Mouse (Mus musculus): ENCODE measurements around the gene Fam76b. TPM values are rescaled to one million over a fixed set of nuclear protein-coding genes. Genes with fewer than 3 reads are reported as not detected.

Gene Fam76b
- polyA plus RNA-seq, 1 experiment from 2014 or later, result 22.7 TPM

GRCm38 (mm10) chr9:13898510-13899305 lies 71.2 kb downstream of the Fam76b start:
- 0 out of 2 replicates have a peak, but pooled peaks have one; percentile 41 for ATAC-seq (ENCODE audit: low read depth)
- Histone ChIP-seq H3K27ac (replicated peaks; ENCODE audit: low read depth, low read length) (no peak overlapping the region), H3K9ac (ENCODE audit: low read depth, low read length) (no peak overlapping the region), H3K9me3 (ENCODE audit: control insufficient read depth, low read length) (no peaks in the 10 kb centered on the region), H3K36me3 (ENCODE audit: control insufficient read depth, insufficient read depth, low read length) (no peaks in the 10 kb centered on the region), H3K27me3 (replicated peaks; ENCODE audit: control insufficient read depth, insufficient read depth, low read length) (no peaks in the 10 kb centered on the region), H3K4me2 (ENCODE audit: low read depth, low read length) (no peak overlapping the region), H3K4me3 (ENCODE audit: low read depth, low read length) (no peak overlapping the region), H3K4me1 (ENCODE audit: control insufficient read depth, insufficient read depth, low read length) (0 out of 2 replicates have a peak, but pooled peaks cover 11% of the 10 kb centered on the region)
- DNase-seq (ENCODE audit: low spot score), result no peak
- WGBS, result 59% methylated on average over 18 of the region's 19 CpGs

- H3K4me2 ChIP-seq (ENCODE audit: low read depth, low read length), result no peak overlapping the region
- no peaks in the 10 kb centered on the region for H3K4me1 ChIP-seq (ENCODE audit: control insufficient read depth, insufficient read depth, low read length)
- no peak overlapping the region for H3K9ac ChIP-seq (ENCODE audit: low read depth, low read length)
- H3K4me3 ChIP-seq (ENCODE audit: low read depth, low read length), result no peak overlapping the region
- no peaks in the 10 kb centered on the region for H3K27me3 ChIP-seq (replicated peaks; ENCODE audit: control insufficient read depth, insufficient read depth, low read length)
- no peak overlapping the region for H3K27ac ChIP-seq (replicated peaks; ENCODE audit: low read depth, low read length)
- WGBS, result 91% methylated on average over 3 of the region's 3 CpGs
- no peaks in the 10 kb centered on the region for H3K36me3 ChIP-seq (ENCODE audit: control insufficient read depth, insufficient read depth, low read length)
- no peak for DNase-seq (ENCODE audit: low spot score)
- ATAC-seq (ENCODE audit: low read depth), result no peak
- H3K9me3 ChIP-seq (ENCODE audit: control insufficient read depth, low read length), result no peaks in the 10 kb centered on the region
Measured at GRCm38 (mm10) chr9:13902030-13902429, 74.5 kb downstream of the Fam76b start.

DNA sequence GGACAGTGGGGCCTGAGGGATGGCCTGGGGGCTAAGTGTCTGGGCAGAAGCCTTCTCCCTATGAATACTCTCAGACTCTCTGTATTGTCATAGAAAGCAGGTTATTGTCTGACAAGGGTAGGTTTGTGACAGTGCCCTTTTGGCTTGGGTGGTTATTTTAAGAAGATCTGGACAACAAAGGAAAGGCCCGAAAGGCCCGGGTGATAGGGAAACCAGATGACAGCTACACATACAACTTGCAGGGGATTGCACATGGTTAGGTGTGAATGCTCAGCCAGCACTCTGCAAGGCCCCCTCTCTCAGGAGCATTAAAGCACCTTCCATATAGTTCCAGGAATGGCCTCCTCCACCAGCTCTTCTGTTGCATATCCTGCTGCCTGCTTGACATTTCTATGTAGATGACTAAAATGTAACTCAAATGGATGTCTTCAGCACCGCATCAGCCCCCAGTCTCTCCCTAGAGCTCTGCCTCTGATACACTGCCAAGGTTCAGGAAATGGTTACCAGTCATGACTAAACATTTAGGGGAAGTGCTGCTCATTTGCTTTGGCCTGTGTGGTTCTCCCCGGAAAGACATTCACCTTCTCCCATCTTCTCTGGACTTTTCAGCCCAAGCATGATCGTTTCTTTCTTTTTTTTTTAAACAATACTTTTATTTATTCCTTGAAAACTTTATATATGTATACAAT lies 76.7 kb downstream of the Fam76b start:
- WGBS, result 70% methylated on average over 5 of the region's 5 CpGs
- no peaks in the 10 kb centered on the region for H3K9me3 ChIP-seq (ENCODE audit: control insufficient read depth, low read length)
- DNase-seq (ENCODE audit: low spot score), result no peak

More for the DNA sequence above, 76.7 kb downstream of the Fam76b start:
- Histone ChIP-seq H3K36me3 (ENCODE audit: control insufficient read depth, insufficient read depth, low read length) (no peaks in the 10 kb centered on the region), H3K4me2 (ENCODE audit: low read depth, low read length) (no peak overlapping the region), H3K27me3 (replicated peaks; ENCODE audit: control insufficient read depth, insufficient read depth, low read length) (no peaks in the 10 kb centered on the region), H3K9ac (ENCODE audit: low read depth, low read length) (no peak overlapping the region), H3K4me3 (ENCODE audit: low read depth, low read length) (no peak overlapping the region), H3K27ac (replicated peaks; ENCODE audit: low read depth, low read length) (no peak overlapping the region), H3K4me1 (ENCODE audit: control insufficient read depth, insufficient read depth, low read length) (no peaks in the 10 kb centered on the region)
- no peak for ATAC-seq (ENCODE audit: low read depth)

Other genes with a start within 250 kb of the Fam76b start
- gene Mtmr2, start 79.3 kb upstream of the Fam76b start, polyA plus RNA-seq (2014; fragmentation: Nextera tagmentation; extraction: Ambion mirVana), result 64.9 and 72.3 TPM in 2 replicates
- gene Cep57, start 609 bp upstream of the Fam76b start, polyA plus RNA-seq (2014; fragmentation: Nextera tagmentation; extraction: Ambion mirVana), result 41.1 and 41.5 TPM in 2 replicates

All from embryonic facial prominence, embryonic 14.5 days (tissue).